Mouse (Mus musculus): ENCODE results near the gene Ak6.
A peak's percentile ranks its signal among the peaks of the same experiment; 100 is the strongest.

Ak6 gene

DNA sequence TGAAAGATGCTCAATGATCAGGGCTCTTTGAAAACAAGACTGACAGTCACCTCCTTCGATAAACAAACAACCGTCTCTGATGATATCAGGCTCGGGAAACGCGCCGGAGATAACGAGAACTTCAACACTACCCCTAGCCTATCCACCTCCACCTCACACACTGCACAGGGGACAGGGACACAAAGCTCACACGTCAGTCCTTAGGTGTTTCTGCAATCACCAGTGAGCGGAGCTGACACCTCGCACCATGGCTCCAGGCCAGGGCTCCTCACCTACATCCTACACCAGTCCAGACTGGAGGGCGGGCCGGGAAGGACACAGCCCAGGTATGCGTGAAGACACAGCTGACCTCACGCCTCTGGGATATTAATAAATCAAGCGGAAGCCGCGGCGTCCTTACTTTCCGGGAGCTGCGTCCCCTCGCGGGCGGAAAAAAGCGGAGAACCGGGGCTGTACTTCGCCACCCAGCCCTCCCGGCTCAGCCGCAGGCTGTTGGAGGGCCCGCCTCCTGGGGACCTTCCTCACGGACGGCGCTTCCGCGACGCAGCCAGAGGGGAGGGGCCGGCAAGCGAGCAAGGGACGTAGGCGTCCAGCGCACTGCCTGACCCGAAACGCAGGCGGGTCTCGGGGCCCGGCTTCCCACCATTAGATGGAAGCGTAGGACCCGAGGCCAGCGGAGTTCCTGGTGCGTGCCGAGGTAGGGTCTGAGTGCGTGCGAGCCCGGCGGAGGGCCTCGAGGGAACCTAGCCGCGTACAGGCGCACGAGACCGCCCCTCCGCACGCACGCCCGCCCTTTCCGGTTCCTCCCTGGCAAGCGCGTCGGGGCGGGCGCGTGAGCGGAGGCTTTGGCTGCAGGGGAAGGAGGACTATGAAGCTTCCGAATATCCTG lies at the start of gene Ak6, which contains the start of gene Rad17:
Ak6 (plus strand) TSS at position 430 of the 889 bp plus-strand sequence.
Rad17 (minus strand) TSS at position 502 of the 889 bp plus-strand sequence.
- DNase-seq (ENCODE audit: extremely low read depth, low read depth): peak; percentile 70

DNA sequence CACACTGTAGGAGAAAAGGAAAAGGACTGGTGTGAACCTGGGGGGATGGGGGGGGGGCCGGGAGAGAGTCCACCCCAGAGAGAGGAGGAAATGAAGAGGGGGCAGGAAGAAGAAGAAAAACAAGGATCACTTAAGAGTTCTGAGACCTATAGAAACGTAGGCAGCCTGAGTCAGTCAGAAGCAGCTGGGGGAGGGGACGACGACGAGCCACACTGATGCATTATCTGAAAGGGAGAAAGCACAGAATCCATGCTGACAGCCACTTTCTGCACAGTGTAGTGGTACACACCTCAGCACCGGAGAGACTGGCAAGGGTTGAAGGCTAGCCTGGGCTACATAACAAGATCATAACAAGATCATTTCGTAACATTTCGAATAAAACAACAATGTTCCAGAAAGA lies 49.7 kb upstream of the Ak6 start:
- DNase-seq (ENCODE audit: extremely low read depth, low read depth): no peak

GRCm38 (mm10) chr13:100602239-100602902 lies 48.4 kb upstream of the Ak6 start:
- DNase-seq (ENCODE audit: extremely low read depth, low read depth): no peak

DNA sequence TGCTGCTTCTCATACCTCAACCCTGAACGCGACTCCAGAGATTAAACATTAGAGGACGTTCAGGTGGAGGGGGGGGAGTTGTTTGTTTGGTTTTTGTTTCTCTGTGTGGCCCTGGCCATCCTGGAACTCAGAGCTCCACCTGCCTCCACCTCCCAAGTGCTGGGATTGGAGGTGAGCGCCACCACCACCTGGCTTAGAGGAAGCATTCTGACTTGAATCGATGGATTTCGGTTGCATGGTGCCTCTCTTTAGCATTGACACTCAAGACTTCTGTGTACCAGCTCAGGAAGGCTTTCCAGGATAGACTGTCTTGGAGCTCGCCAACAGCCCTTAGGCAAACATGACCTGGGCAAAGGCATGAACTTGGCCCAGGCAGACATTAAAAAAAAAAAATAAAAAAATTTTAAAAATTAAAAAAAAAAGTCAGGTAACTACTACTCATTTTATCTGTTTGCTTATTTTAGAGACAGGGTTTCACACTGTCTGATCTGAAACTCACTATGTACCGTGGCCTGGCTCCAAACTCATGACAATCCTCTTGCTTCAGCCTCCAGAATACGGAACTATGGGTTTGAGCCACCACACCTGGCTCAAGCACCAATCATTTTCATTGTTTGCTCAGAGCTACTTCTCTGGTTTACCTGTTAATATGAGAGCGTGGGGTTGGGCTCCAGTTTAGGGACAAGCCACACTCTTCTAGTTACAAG lies 47.6 kb upstream of the Ak6 start:
- no peak for DNase-seq (ENCODE audit: extremely low read depth, low read depth)

GRCm38 (mm10) chr13:100603738-100604095 lies 47.1 kb upstream of the Ak6 start:
- no peak for DNase-seq (ENCODE audit: extremely low read depth, low read depth)

DNA sequence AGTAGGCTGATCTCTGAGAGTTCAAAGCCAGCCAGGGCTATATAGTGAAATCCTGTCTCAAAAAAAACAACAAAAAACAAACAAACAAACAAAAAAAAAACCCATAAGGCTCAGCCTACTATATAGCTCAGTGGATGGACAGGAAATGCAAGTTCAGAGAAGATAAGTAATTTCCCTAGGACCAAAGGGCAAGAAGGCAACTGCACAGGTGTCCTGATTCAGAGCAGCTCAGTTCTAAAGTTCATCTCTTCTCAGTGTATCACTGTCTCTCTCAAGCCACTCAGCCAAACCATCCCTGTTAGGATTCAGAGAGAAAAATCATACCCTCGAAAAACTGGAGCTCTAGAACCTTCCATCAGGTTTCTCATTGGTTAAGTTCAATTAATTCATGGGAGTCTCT lies 44.9 kb upstream of the Ak6 start:
- no peak for DNase-seq (ENCODE audit: extremely low read depth, low read depth)

DNA sequence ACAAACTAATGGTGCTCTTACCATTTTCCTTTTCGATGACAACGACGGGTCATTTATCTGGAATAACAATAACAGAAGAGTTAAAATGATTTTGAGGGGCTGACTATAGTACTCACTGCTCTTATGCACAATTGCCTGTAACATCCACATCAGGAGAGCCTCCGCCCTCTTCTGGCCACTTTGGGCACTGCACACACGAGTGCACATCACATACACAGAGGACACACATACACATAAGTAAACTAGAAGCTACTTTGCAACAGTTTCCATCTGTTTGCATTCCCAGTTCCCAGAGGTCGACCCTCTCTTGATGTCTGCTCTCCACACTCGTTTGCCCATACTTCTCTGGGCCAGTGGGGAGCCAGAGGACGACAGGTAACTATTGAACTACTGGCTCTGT lies 43.0 kb upstream of the Ak6 start:
- DNase-seq (ENCODE audit: extremely low read depth, low read depth): peak; percentile 2

DNA sequence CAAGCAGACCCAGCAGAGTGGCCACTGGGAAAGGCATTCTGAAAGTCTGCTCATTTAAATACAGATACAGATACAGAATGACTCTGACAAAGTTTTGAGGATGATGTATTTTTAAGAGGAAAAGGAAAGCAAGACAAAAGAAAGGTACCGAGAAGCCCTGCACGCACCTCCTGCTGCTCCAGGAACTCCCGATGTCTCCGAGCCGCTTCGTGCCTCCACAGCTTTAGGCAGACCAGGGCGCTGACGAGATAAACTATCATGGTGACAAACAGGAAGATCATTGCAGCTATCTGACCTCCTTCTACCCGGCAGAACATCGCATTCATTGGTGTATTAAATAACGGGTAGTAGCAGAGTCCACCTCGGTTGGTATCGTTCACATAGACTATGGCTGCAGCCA lies 39.5 kb upstream of the Ak6 start:
- no peak for DNase-seq (ENCODE audit: extremely low read depth, low read depth)

- no peak for DNase-seq (ENCODE audit: extremely low read depth, low read depth)
Observed at GRCm38 (mm10) chr13:100612251-100612650, 38.5 kb upstream of the Ak6 start.

DNA sequence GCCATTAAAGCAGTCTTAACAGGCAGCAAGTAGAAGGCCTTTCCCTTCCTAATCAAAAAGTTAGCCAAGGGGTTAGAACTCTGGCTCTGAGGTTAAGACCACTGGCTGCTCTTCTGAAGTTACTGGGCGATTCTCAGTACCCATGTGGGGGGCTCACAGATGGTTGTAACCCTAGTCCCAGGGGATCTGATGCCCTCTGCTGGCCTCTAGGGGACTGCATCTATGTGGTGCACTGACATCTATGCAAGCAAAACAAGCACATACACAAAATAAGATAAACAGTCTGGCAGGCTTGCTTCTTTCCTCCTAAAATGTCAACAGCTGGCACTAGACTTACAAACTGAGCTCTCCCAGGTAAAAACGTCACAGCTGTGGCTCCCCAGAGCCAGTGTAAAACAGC lies 37.9 kb upstream of the Ak6 start:
- peak; percentile 16 for DNase-seq (ENCODE audit: extremely low read depth, low read depth)

- DNase-seq (ENCODE audit: extremely low read depth, low read depth): no peak
Observed at GRCm38 (mm10) chr13:100616181-100617087, 34.3 kb upstream of the Ak6 start, which contains the start of gene Marveld2. TSS of gene Marveld2 (minus strand) at chr13:100616971.

DNA sequence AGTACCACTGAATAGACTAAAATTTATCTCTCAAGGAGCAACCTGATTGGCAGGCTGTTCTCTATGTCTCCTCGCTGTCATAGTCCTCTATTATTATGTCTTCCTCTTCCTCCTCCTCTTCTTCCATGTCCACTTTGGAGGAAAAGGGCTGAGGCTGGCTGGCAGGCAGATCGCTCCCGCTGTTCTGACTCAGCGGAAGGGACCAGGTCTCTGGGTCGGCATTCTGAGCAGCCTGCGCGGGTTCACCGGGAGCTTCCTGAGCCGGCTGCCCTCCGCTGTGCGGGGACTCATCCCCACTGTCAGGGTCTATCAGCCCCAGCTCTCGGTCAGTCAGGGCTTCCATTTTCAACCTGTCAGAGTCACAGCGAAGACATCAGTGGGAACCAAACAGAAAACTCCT lies 33.2 kb upstream of the Ak6 start:
- DNase-seq (ENCODE audit: extremely low read depth, low read depth): no peak

- no peak for DNase-seq (ENCODE audit: extremely low read depth, low read depth)
Observed at GRCm38 (mm10) chr13:100622241-100622640, 28.5 kb upstream of the Ak6 start.

GRCm38 (mm10) chr13:100634106-100634691 lies 16.6 kb upstream of the Ak6 start:
- peak; percentile 85 for DNase-seq (ENCODE audit: extremely low read depth, low read depth)

GRCm38 (mm10) chr13:100642471-100643209 lies 8.1 kb upstream of the Ak6 start:
- DNase-seq (ENCODE audit: extremely low read depth, low read depth): no peak

GRCm38 (mm10) chr13:100648223-100648622 lies 2.6 kb upstream of the Ak6 start:
- DNase-seq (ENCODE audit: extremely low read depth, low read depth): no peak

- no peak for DNase-seq (ENCODE audit: extremely low read depth, low read depth)
Observed at GRCm38 (mm10) chr13:100651439-100652186, 834 bp downstream of the Ak6 start, which contains the start of gene Taf9. TSS of gene Taf9 (plus strand) at chr13:100651579.

- DNase-seq (ENCODE audit: extremely low read depth, low read depth): no peak
Observed at GRCm38 (mm10) chr13:100658091-100658490, 7.3 kb downstream of the Ak6 start.

DNA sequence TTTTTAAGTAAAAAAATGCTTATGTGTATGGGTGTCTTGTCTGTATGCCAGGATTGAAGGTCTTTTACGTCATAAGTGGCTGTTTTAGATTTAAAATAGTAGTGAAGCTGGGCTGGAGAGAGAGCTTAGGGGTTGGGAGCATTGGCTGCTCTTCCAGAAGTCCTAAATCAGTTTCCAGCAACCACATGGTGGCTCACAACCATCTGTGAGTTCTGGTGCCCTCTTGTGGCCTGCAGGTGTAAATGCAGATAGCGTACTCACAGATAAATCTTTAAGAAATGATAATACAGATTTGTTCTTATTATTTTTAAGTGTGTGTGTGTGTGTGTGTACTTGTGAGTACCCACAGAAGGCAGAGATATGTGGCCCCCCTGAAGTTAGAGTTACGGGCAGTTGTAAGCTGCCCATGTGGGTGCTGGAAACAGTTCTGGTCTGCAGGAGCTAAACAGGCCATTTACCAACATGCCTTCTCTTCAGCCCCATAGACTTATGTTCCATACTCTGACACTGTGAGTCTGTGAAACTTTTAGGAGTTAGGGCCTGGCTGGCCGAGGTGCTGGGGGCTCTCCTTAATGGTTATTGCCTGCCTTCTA lies 9.2 kb downstream of the Ak6 start:
- DNase-seq (ENCODE audit: extremely low read depth, low read depth): peak; percentile 43
